Mouse (Mus musculus): ENCODE measurements around the gene Mthfd1l.

Mthfd1l gene

DNA sequence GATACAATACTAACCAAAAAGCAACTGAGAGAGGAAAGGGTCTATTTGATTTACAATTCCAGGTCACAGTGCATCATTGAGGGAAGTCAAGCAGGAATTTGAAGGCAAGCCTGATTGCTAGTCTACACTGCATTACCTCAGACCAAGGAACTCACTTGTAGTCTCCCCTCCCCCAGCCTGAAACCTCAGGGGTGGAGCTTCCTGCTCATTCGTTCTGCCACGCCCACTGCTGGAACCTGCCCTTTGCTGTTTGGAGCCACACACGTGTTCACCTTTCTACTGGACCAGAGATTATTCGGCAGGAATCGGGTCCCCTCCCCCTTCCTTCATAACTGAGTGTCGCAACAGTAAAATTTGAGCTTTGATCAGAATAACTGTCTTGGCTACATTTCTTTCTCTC lies 230.7 kb downstream of the Mthfd1l start:
- DNase-seq (ENCODE audit: low read depth) = peak; percentile 3

DNA sequence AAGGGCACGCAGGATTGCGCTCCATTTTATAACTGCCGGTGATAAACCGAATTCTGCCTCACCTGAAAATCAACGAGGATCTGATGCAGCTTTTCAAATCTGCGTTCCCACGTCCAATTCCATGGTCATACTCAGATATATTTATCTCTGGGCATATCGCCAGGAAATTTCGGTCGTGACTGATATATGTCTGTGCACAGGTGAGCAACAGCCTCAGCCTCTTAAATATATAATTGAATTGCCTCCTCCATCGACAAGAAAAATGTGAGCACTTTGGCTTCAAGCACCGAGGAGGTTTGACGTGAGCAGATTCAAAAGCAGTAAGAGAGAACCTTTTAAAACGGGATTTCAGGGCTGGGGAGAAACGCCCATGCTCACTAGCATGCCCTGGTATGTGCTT lies 236.1 kb downstream of the Mthfd1l start:
- no peak for DNase-seq (ENCODE audit: low read depth)

DNA sequence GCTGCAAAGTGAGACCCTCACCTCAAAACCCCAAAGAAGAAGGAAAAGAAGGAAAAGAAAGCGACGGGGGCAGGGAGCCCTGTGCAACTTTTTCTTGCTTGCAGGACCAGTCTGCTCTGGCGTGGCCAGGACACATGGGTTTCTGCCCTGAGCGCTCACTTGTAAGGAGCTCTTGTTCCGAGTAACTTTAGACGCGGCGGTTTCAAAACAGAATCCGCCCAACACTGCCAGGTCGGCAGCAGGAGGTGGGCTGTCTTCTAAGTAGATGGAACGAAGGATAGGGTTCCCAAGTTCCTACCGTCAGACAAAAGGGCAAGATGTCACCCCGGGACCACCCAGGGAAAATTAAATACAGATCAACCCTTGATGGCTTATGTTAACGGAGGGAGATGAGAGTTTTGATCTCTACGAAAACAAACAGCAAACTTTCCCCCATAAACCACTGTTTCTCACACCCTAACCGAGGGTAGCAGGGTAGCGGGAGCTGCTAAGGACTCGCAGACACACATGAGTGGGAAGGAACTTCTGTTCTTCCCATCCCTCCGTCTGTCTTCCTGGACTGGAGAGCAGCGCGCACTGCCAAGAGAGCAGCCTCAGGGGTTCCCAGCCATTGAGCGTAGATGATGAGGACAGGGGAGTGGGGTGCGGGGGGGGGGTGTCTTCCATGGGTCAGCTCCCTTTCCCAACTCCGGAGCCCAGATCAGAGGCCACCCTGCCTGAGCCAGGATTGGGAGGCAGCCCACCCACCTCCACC lies 237.6 kb downstream of the Mthfd1l start:
- no peak for DNase-seq (ENCODE audit: low read depth)

DNA sequence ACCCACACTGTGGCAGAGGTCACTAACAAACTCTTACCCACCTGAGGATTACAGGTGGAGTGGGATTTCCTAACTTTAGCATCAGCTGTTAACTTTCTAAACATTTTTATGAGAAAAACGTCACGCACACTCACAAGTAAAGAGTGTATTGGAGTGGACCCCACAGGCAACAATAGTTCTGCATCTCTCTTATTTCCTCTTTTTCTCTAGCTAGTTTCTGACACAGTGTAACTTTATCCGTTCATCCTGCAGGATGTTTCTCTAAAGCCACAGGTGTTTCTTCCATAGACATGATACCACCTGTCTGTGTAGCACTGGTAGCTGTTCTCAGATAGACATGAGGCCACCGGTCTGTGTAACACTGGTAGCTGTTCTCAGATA lies 238.1 kb downstream of the Mthfd1l start:
- DNase-seq (ENCODE audit: low read depth) = no peak
